Mouse (Mus musculus): ENCODE data around the gene Neo1. TPM values are rescaled to one million over a fixed set of nuclear protein-coding genes. Genes with fewer than 3 reads are reported as not detected.

The Neo1 gene
- polyA plus RNA-seq, 1 experiment from 2014 or later = 33.9 TPM

DNA sequence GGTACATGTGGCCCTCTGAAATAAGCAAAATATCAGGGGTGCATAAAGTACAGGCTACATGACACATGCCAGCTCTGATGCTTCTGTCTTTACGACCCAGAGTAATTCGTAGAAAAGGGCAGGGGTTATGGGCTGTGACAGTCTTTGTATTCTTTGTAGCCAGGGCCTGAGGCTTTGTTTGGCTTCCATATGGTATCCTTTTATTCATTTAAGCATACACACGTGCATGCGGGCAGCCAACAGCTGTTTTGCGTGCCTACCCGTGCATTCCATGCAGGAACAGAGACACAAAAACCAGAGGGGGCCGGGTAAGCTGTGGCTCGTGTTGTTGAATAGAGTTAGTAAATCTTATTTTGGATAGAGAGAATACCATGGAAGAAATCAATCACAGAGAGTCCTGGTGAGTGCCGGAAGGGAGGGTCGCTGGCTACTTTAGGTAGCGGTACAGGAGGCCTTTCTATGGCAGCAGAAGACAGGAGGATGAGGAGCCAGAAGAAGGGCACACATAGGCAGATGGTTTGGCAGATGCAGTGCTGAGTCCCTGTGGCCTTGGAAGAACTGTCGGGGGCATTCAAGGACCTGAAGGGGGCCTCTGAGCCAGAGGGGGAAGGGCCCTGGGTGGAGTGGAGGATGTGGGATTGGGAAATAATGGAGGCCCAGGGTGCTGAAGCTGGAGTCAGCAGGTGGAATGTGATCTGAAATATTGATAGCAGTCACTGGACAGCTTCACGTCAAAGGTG lies 186.5 kb downstream of the Neo1 start:
- Histone ChIP-seq H3K27me3 (ENCODE audit: control insufficient read depth, insufficient read depth, low read length) (no peaks in the 10 kb centered on the region), H3K9me3 (ENCODE audit: control insufficient read depth, low read length) (no peaks in the 10 kb centered on the region), H3K36me3 (ENCODE audit: control insufficient read depth, insufficient read depth, low read length) (0 out of 2 replicates have a peak, but pooled peaks cover 3% of the 10 kb centered on the region), H3K9ac (ENCODE audit: low read length) (no peak overlapping the region), H3K4me2 (ENCODE audit: low read length) (no peak overlapping the region), H3K4me1 (ENCODE audit: control insufficient read depth in 2 of 2, insufficient read depth in 2 of 2, low read length in 2 of 2) (peaks cover 16 to 20% of the 10 kb centered on the region in 2 experiments), H3K27ac (replicated peaks in 1 of 2; ENCODE audit: control insufficient read depth in 1 of 2, insufficient read depth in 1 of 2, low read depth in 2 of 2, low read length in 2 of 2) (no peak overlapping the region), H3K4me3 (ENCODE audit: control insufficient read depth in 1 of 2, insufficient read depth in 1 of 2, low read depth in 1 of 2, low read length in 2 of 2) (no peak overlapping the region)
- no peak for ATAC-seq (ENCODE audit: insufficient number of reproducible peaks, insufficient read depth, low FRiP score, low read depth)
- WGBS = 82% methylated on average over 13 of the region's 13 CpGs

DNA sequence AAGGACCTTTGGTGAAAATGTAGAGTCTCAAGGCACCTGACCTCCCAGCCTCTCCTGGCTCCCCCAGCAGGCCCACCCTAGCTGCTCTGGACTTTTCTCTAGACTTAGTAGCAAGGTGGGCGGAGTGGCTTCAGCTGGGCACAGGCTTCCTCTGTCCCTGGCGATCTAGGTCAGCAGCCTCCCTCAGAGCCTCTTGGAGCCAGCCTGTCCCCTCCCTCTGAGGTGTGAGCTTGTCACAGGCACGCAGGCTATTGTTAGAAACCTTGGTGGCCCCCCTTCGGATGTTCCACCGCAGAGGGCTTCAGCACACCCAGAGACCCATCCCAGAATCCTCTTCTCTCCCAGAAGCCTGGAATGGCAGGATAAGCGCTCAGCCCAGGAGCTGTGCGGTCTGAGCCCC lies 188.6 kb downstream of the Neo1 start:
- H3K27ac ChIP-seq (replicated peaks in 1 of 2; ENCODE audit: control insufficient read depth in 1 of 2, insufficient read depth in 1 of 2, low read depth in 2 of 2, low read length in 2 of 2) = peak overlapping the region; percentile 61 to 80
- H3K4me3 ChIP-seq (ENCODE audit: control insufficient read depth in 1 of 2, insufficient read depth in 1 of 2, low read depth in 1 of 2, low read length in 2 of 2) = no peak overlapping the region
- peak; percentile 68 for ATAC-seq (ENCODE audit: insufficient number of reproducible peaks, insufficient read depth, low FRiP score, low read depth)
- 27% methylated on average over 7 of the region's 7 CpGs for WGBS
- 0 out of 2 replicates have a peak, but pooled peaks cover 5% of the 10 kb centered on the region for H3K36me3 ChIP-seq (ENCODE audit: control insufficient read depth, insufficient read depth, low read length)
- peak overlapping the region; percentile 51 for H3K4me2 ChIP-seq (ENCODE audit: low read length)
- H3K27me3 ChIP-seq (ENCODE audit: control insufficient read depth, insufficient read depth, low read length) = no peaks in the 10 kb centered on the region
- peak overlapping the region; percentile 58 for H3K9ac ChIP-seq (ENCODE audit: low read length)
- H3K4me1 ChIP-seq (ENCODE audit: control insufficient read depth in 2 of 2, insufficient read depth in 2 of 2, low read length in 2 of 2) = peaks cover 16 to 28% of the 10 kb centered on the region in 2 experiments
- no peaks in the 10 kb centered on the region for H3K9me3 ChIP-seq (ENCODE audit: control insufficient read depth, low read length)

DNA sequence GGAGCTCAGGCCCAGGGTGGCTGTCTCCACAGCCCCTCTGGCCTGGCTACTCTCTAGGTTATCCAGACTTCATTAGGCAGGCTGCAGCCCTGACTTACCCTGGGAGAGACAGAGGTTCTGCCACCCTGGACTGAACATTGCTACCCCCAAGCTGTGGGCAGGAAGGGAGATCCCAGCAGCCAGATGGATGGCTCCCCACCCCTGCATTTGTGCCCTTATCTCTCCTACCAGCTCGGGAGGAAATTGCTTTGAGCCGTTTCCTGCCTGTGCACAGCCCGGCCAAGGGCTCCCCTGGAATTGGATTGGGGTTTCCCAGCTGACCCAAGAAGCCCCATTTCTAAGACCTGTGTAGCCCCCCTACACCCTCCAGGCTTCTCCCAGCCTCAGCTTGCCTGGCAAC lies 189.2 kb downstream of the Neo1 start:
- H3K9me3 ChIP-seq (ENCODE audit: control insufficient read depth, low read length) = no peaks in the 10 kb centered on the region
- peak overlapping the region; percentile 36 for H3K9ac ChIP-seq (ENCODE audit: low read length)
- H3K27me3 ChIP-seq (ENCODE audit: control insufficient read depth, insufficient read depth, low read length) = no peaks in the 10 kb centered on the region
- 3% methylated on average over 3 of the region's 3 CpGs for WGBS
- peaks cover 19 to 35% of the 10 kb centered on the region in 2 experiments for H3K4me1 ChIP-seq (ENCODE audit: control insufficient read depth in 2 of 2, insufficient read depth in 2 of 2, low read length in 2 of 2)
- ATAC-seq (ENCODE audit: insufficient number of reproducible peaks, insufficient read depth, low FRiP score, low read depth) = no peak
- H3K4me3 ChIP-seq (ENCODE audit: control insufficient read depth in 1 of 2, insufficient read depth in 1 of 2, low read depth in 1 of 2, low read length in 2 of 2) = no peak overlapping the region
- 0 out of 2 replicates have a peak, but pooled peaks cover 5% of the 10 kb centered on the region for H3K36me3 ChIP-seq (ENCODE audit: control insufficient read depth, insufficient read depth, low read length)
- H3K27ac ChIP-seq (replicated peaks in 1 of 2; ENCODE audit: control insufficient read depth in 1 of 2, insufficient read depth in 1 of 2, low read depth in 2 of 2, low read length in 2 of 2) = peak overlapping the region; percentile 61 to 80
- peak overlapping the region; percentile 51; the same call in 1 of the 2 replicates for H3K4me2 ChIP-seq (ENCODE audit: low read length)

DNA sequence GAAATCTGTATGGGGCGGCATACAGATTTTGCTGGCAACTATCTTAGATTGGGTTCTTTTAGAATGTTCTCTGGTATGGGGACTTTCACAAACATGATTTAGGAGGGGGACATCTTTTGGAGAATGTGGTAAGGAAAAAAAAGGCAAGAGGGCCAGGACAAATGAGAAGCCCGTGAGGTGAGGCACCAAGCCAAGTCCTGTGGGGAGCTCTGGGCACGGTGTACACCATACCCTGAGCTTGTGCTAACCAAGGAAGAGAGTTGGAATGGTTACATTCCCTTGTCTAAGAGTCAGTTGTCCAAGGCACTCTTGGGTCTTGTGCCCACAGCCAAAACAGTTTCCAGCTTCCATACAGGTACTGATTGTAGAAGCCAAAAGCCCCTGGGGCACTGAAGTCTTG lies 191.6 kb downstream of the Neo1 start:
- no peaks in the 10 kb centered on the region for H3K9me3 ChIP-seq (ENCODE audit: control insufficient read depth, low read length)
- peaks cover 22 to 40% of the 10 kb centered on the region in 2 experiments for H3K4me1 ChIP-seq (ENCODE audit: control insufficient read depth in 2 of 2, insufficient read depth in 2 of 2, low read length in 2 of 2)
- H3K9ac ChIP-seq (ENCODE audit: low read length) = no peak overlapping the region
- ATAC-seq (ENCODE audit: insufficient number of reproducible peaks, insufficient read depth, low FRiP score, low read depth) = no peak
- H3K4me2 ChIP-seq (ENCODE audit: low read length) = no peak overlapping the region
- H3K27ac ChIP-seq (replicated peaks in 1 of 2; ENCODE audit: control insufficient read depth in 1 of 2, insufficient read depth in 1 of 2, low read depth in 2 of 2, low read length in 2 of 2) = no peak overlapping the region
- WGBS = 84% methylated on average over 3 of the region's 3 CpGs
- H3K36me3 ChIP-seq (ENCODE audit: control insufficient read depth, insufficient read depth, low read length) = 0 out of 2 replicates have a peak, but pooled peaks cover 5% of the 10 kb centered on the region
- H3K27me3 ChIP-seq (ENCODE audit: control insufficient read depth, insufficient read depth, low read length) = no peaks in the 10 kb centered on the region
- H3K4me3 ChIP-seq (ENCODE audit: control insufficient read depth in 1 of 2, insufficient read depth in 1 of 2, low read depth in 1 of 2, low read length in 2 of 2) = no peak overlapping the region

DNA sequence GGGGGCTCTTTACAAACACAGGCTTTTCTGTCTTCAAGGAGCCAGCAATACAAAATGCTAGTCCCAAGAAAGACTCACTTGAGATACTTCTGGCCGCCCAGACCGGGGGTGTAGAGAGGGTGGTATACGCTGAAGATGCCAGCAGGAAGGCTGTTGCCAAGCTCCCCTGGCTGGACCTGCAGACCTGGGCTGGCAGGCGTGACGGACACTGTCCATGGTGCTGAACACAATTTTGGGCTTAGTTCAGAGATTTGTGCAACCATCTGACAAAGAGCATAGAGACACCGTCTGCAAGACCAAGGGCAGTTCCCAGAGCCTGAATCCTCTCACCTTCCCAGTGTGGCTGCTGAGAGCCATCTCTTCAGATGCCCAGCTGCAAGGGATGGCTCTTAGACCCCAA lies 194.6 kb downstream of the Neo1 start:
- Histone ChIP-seq H3K36me3 (ENCODE audit: control insufficient read depth, insufficient read depth, low read length) (0 out of 2 replicates have a peak, but pooled peaks cover 5% of the 10 kb centered on the region), H3K9me3 (ENCODE audit: control insufficient read depth, low read length) (no peaks in the 10 kb centered on the region), H3K4me3 (ENCODE audit: control insufficient read depth in 1 of 2, insufficient read depth in 1 of 2, low read depth in 1 of 2, low read length in 2 of 2) (no peak overlapping the region), H3K27me3 (ENCODE audit: control insufficient read depth, insufficient read depth, low read length) (no peaks in the 10 kb centered on the region), H3K27ac (replicated peaks in 1 of 2; ENCODE audit: control insufficient read depth in 1 of 2, insufficient read depth in 1 of 2, low read depth in 2 of 2, low read length in 2 of 2) (no peak overlapping the region), H3K9ac (ENCODE audit: low read length) (no peak overlapping the region), H3K4me1 (ENCODE audit: control insufficient read depth in 2 of 2, insufficient read depth in 2 of 2, low read length in 2 of 2) (peaks cover 24 to 45% of the 10 kb centered on the region in 2 experiments), H3K4me2 (ENCODE audit: low read length) (no peak overlapping the region)
- ATAC-seq (ENCODE audit: insufficient number of reproducible peaks, insufficient read depth, low FRiP score, low read depth) = no peak
- 31% methylated on average over 6 of the region's 6 CpGs for whole genome bisulfite sequencing

DNA sequence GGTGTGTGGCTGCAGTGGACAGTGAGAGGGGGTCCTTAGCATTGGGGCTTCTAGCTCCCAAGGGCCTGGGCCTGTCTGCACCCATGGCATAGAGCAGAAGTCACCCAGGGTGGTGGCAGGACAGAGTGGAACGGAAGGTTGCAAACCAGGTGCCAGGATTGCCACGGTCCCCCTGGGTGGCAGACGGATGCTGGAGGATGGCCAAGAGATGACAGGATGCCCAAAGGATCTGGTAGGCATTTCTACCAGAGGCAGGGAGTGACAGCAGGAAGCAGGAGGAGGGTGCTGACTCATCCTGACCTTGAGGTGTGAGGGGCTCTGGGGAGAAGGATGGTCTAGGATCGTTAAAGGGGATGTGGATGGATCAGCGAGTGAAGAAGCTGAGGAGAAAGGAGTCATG lies 197.7 kb downstream of the Neo1 start:
- Histone ChIP-seq H3K36me3 (ENCODE audit: control insufficient read depth, insufficient read depth, low read length) (no peaks in the 10 kb centered on the region), H3K4me2 (ENCODE audit: low read length) (no peak overlapping the region), H3K27me3 (ENCODE audit: control insufficient read depth, insufficient read depth, low read length) (no peaks in the 10 kb centered on the region), H3K9ac (ENCODE audit: low read length) (no peak overlapping the region), H3K27ac (replicated peaks in 1 of 2; ENCODE audit: control insufficient read depth in 1 of 2, insufficient read depth in 1 of 2, low read depth in 2 of 2, low read length in 2 of 2) (0 out of 4 replicates have a peak overlapping the region, but pooled peaks of 1 of the 2 experiments have one; percentile 17), H3K4me1 (ENCODE audit: control insufficient read depth in 2 of 2, insufficient read depth in 2 of 2, low read length in 2 of 2) (peaks cover 38 to 59% of the 10 kb centered on the region in 2 experiments), H3K4me3 (ENCODE audit: control insufficient read depth in 1 of 2, insufficient read depth in 1 of 2, low read depth in 1 of 2, low read length in 2 of 2) (no peak overlapping the region), H3K9me3 (ENCODE audit: control insufficient read depth, low read length) (no peaks in the 10 kb centered on the region)
- no peak for ATAC-seq (ENCODE audit: insufficient number of reproducible peaks, insufficient read depth, low FRiP score, low read depth)
- 52% methylated on average over 5 of the region's 5 CpGs for WGBS

DNA sequence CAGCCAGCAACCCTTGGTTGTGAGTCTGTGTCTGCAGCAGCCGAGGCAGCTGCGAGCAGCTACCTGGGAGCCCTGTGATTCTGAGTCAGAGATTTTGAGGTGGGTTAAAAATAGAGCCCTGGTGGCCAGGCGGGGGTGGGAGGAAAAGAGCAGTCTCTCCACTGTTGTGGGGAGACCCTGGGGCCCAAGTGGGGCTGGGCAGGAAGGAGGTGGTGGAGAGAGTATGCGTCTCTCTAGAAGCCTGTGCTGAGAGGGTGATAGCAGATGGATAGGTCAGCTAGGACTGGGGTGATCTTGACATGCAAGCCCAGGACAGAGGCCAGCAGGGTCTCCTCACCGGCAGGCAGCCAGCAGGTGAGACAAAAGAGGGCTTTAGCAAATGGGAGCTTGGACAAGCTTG lies 199.1 kb downstream of the Neo1 start:
- peak; percentile 42 for ATAC-seq (ENCODE audit: insufficient number of reproducible peaks, insufficient read depth, low FRiP score, low read depth)

More for the DNA sequence above, 199.1 kb downstream of the Neo1 start:
- H3K27ac ChIP-seq (replicated peaks in 1 of 2; ENCODE audit: control insufficient read depth in 1 of 2, insufficient read depth in 1 of 2, low read depth in 2 of 2, low read length in 2 of 2) = peak overlapping the region; percentile 82 to 85
- peaks cover 35 to 47% of the 10 kb centered on the region in 2 experiments for H3K4me1 ChIP-seq (ENCODE audit: control insufficient read depth in 2 of 2, insufficient read depth in 2 of 2, low read length in 2 of 2)
- 25% methylated on average over 5 of the region's 5 CpGs for WGBS
- H3K4me3 ChIP-seq (ENCODE audit: control insufficient read depth in 1 of 2, insufficient read depth in 1 of 2, low read depth in 1 of 2, low read length in 2 of 2) = no peak overlapping the region
- H3K9ac ChIP-seq (ENCODE audit: low read length) = peak overlapping the region; percentile 22; the same call in 1 of the 2 replicates
- H3K36me3 ChIP-seq (ENCODE audit: control insufficient read depth, insufficient read depth, low read length) = no peaks in the 10 kb centered on the region
- H3K4me2 ChIP-seq (ENCODE audit: low read length) = no peak overlapping the region; the same call in 1 of the 2 replicates
- H3K27me3 ChIP-seq (ENCODE audit: control insufficient read depth, insufficient read depth, low read length) = no peaks in the 10 kb centered on the region
- no peaks in the 10 kb centered on the region for H3K9me3 ChIP-seq (ENCODE audit: control insufficient read depth, low read length)
